Mouse (Mus musculus): ENCODE measurements at regions not wholly inside any gene's neighbourhood (a gene's known extent, or its start where the extent isn't known, plus 50 kb on each side); places are given as distances from the start of the nearest gene placed in this dataset.

GRCm38 (mm10) chr5:12293685-12294084, 89.5 kb upstream of the Sema3d start:
- no peaks in the 10 kb centered on the region for H3K36me3 ChIP-seq (ENCODE audit: control insufficient read depth, insufficient read depth, low read length)
- no peaks in the 10 kb centered on the region for H3K9me3 ChIP-seq (ENCODE audit: control insufficient read depth, low read depth, low read length)
- H3K27me3 ChIP-seq (ENCODE audit: control insufficient read depth, insufficient read depth, low read length) = no peaks in the 10 kb centered on the region
- no peak for ATAC-seq (ENCODE audit: insufficient number of reproducible peaks, insufficient read depth, low FRiP score, low read depth)
- H3K4me2 ChIP-seq (replicated peaks; ENCODE audit: low read depth, low read length) = no peak overlapping the region
- 27% methylated on average over 4 of the region's 4 CpGs for WGBS
- H3K4me3 ChIP-seq (ENCODE audit: low read depth, low read length) = no peak overlapping the region
- no peak overlapping the region for H3K9ac ChIP-seq (replicated peaks; ENCODE audit: low read depth, low read length)
- no peaks in the 10 kb centered on the region for H3K4me1 ChIP-seq (ENCODE audit: control insufficient read depth, insufficient read depth, low read length)
- H3K27ac ChIP-seq (ENCODE audit: low read length) = no peak overlapping the region

- H3K4me1 ChIP-seq (ENCODE audit: control insufficient read depth, insufficient read depth, low read length) = no peaks in the 10 kb centered on the region
- H3K9ac ChIP-seq (replicated peaks; ENCODE audit: low read depth, low read length) = no peak overlapping the region
- 50% methylated on average over 2 of the region's 2 CpGs for WGBS
- no peak for ATAC-seq (ENCODE audit: insufficient number of reproducible peaks, insufficient read depth, low FRiP score, low read depth)
- no peaks in the 10 kb centered on the region for H3K36me3 ChIP-seq (ENCODE audit: control insufficient read depth, insufficient read depth, low read length)
- H3K27ac ChIP-seq (ENCODE audit: low read length) = no peak overlapping the region
- H3K27me3 ChIP-seq (ENCODE audit: control insufficient read depth, insufficient read depth, low read length) = no peaks in the 10 kb centered on the region
- H3K9me3 ChIP-seq (ENCODE audit: control insufficient read depth, low read depth, low read length) = no peaks in the 10 kb centered on the region
- H3K4me2 ChIP-seq (replicated peaks; ENCODE audit: low read depth, low read length) = no peak overlapping the region
- no peak overlapping the region for H3K4me3 ChIP-seq (ENCODE audit: low read depth, low read length)
These were observed 85.9 kb upstream of the Sema3d start for GRCm38 (mm10) chr5:12297331-12297730.

GRCm38 (mm10) chr5:12301833-12302808, 81.1 kb upstream of the Sema3d start:
- H3K9ac ChIP-seq (replicated peaks; ENCODE audit: low read depth, low read length) = no peak overlapping the region
- H3K9me3 ChIP-seq (ENCODE audit: control insufficient read depth, low read depth, low read length) = no peaks in the 10 kb centered on the region
- WGBS = 32% methylated on average over 4 of the region's 4 CpGs
- H3K27ac ChIP-seq (ENCODE audit: low read length) = no peak overlapping the region
- no peak for ATAC-seq (ENCODE audit: insufficient number of reproducible peaks, insufficient read depth, low FRiP score, low read depth)
- H3K4me1 ChIP-seq (ENCODE audit: control insufficient read depth, insufficient read depth, low read length) = no peaks in the 10 kb centered on the region
- H3K4me2 ChIP-seq (replicated peaks; ENCODE audit: low read depth, low read length) = no peak overlapping the region
- no peaks in the 10 kb centered on the region for H3K36me3 ChIP-seq (ENCODE audit: control insufficient read depth, insufficient read depth, low read length)
- no peaks in the 10 kb centered on the region for H3K27me3 ChIP-seq (ENCODE audit: control insufficient read depth, insufficient read depth, low read length)
- H3K4me3 ChIP-seq (ENCODE audit: low read depth, low read length) = no peak overlapping the region

- Histone ChIP-seq H3K27ac (ENCODE audit: low read length) (no peak overlapping the region), H3K4me1 (ENCODE audit: control insufficient read depth, insufficient read depth, low read length) (no peaks in the 10 kb centered on the region), H3K27me3 (ENCODE audit: control insufficient read depth, insufficient read depth, low read length) (no peaks in the 10 kb centered on the region), H3K4me2 (replicated peaks; ENCODE audit: low read depth, low read length) (no peak overlapping the region), H3K4me3 (ENCODE audit: low read depth, low read length) (no peak overlapping the region), H3K9me3 (ENCODE audit: control insufficient read depth, low read depth, low read length) (no peaks in the 10 kb centered on the region), H3K9ac (replicated peaks; ENCODE audit: low read depth, low read length) (no peak overlapping the region), H3K36me3 (ENCODE audit: control insufficient read depth, insufficient read depth, low read length) (no peaks in the 10 kb centered on the region)
- no peak for ATAC-seq (ENCODE audit: insufficient number of reproducible peaks, insufficient read depth, low FRiP score, low read depth)
These were observed 73.8 kb upstream of the Sema3d start for GRCm38 (mm10) chr5:12309408-12309807.

GRCm38 (mm10) chr5:12332648-12333305, 50.4 kb upstream of the Sema3d start:
- Histone ChIP-seq H3K4me3 (ENCODE audit: low read depth, low read length) (no peak overlapping the region), H3K4me2 (replicated peaks; ENCODE audit: low read depth, low read length) (no peak overlapping the region), H3K4me1 (ENCODE audit: control insufficient read depth, insufficient read depth, low read length) (no peaks in the 10 kb centered on the region), H3K9me3 (ENCODE audit: control insufficient read depth, low read depth, low read length) (no peaks in the 10 kb centered on the region), H3K9ac (replicated peaks; ENCODE audit: low read depth, low read length) (no peak overlapping the region), H3K27ac (ENCODE audit: low read length) (no peak overlapping the region), H3K36me3 (ENCODE audit: control insufficient read depth, insufficient read depth, low read length) (no peaks in the 10 kb centered on the region), H3K27me3 (ENCODE audit: control insufficient read depth, insufficient read depth, low read length) (no peaks in the 10 kb centered on the region)
- no peak for ATAC-seq (ENCODE audit: insufficient number of reproducible peaks, insufficient read depth, low FRiP score, low read depth)
- whole genome bisulfite sequencing = 85% methylated on average over 4 of the region's 4 CpGs

Measured in stomach, embryonic 14.5 days (tissue).